Mouse (Mus musculus): ENCODE measurements around the gene Cacna1c. TPM values are rescaled to one million over a fixed set of nuclear protein-coding genes. Genes with fewer than 3 reads are reported as not detected.

Gene Cacna1c
- polyA plus RNA-seq, 1 experiment from 2014 or later = 9.8 TPM

GRCm38 (mm10) chr6:119145109-119145508 lies 51.1 kb downstream of the Cacna1c start:
- Histone ChIP-seq H3K4me1 (ENCODE audit: control insufficient read depth, insufficient read depth, low read length) (no peaks in the 10 kb centered on the region), H3K4me3 (ENCODE audit: low read depth, low read length) (no peak overlapping the region), H3K27me3 (ENCODE audit: control insufficient read depth, insufficient read depth, low read length) (no peaks in the 10 kb centered on the region), H3K9me3 (ENCODE audit: control insufficient read depth, low read depth, low read length) (no peaks in the 10 kb centered on the region), H3K36me3 (ENCODE audit: control insufficient read depth, insufficient read depth, low read length) (no peaks in the 10 kb centered on the region), H3K27ac (ENCODE audit: low read length) (no peak overlapping the region), H3K4me2 (replicated peaks; ENCODE audit: low read depth, low read length) (no peak overlapping the region), H3K9ac (replicated peaks; ENCODE audit: low read depth, low read length) (no peak overlapping the region)
- 24% methylated on average over 4 of the region's 4 CpGs for WGBS
- ATAC-seq (ENCODE audit: insufficient number of reproducible peaks, insufficient read depth, low FRiP score, low read depth) = no peak

GRCm38 (mm10) chr6:119139561-119139960 lies 56.7 kb downstream of the Cacna1c start:
- H3K9me3 ChIP-seq (ENCODE audit: control insufficient read depth, low read depth, low read length) = no peaks in the 10 kb centered on the region
- ATAC-seq (ENCODE audit: insufficient number of reproducible peaks, insufficient read depth, low FRiP score, low read depth) = no peak
- no peak overlapping the region for H3K9ac ChIP-seq (replicated peaks; ENCODE audit: low read depth, low read length)
- WGBS = 15% methylated on average over 7 of the region's 7 CpGs
- H3K4me1 ChIP-seq (ENCODE audit: control insufficient read depth, insufficient read depth, low read length) = no peaks in the 10 kb centered on the region
- no peak overlapping the region for H3K27ac ChIP-seq (ENCODE audit: low read length)
- H3K27me3 ChIP-seq (ENCODE audit: control insufficient read depth, insufficient read depth, low read length) = no peaks in the 10 kb centered on the region
- H3K36me3 ChIP-seq (ENCODE audit: control insufficient read depth, insufficient read depth, low read length) = no peaks in the 10 kb centered on the region
- H3K4me2 ChIP-seq (replicated peaks; ENCODE audit: low read depth, low read length) = no peak overlapping the region
- no peak overlapping the region for H3K4me3 ChIP-seq (ENCODE audit: low read depth, low read length)

GRCm38 (mm10) chr6:119137768-119138167 lies 58.5 kb downstream of the Cacna1c start:
- no peak for ATAC-seq (ENCODE audit: insufficient number of reproducible peaks, insufficient read depth, low FRiP score, low read depth)

GRCm38 (mm10) chr6:119132863-119133262 lies 63.4 kb downstream of the Cacna1c start:
- no peak overlapping the region for H3K4me3 ChIP-seq (ENCODE audit: low read depth, low read length)
- no peak overlapping the region for H3K4me2 ChIP-seq (replicated peaks; ENCODE audit: low read depth, low read length)
- no peak overlapping the region for H3K9ac ChIP-seq (replicated peaks; ENCODE audit: low read depth, low read length)
- 89% methylated on average over 4 of the region's 4 CpGs for WGBS
- no peaks in the 10 kb centered on the region for H3K9me3 ChIP-seq (ENCODE audit: control insufficient read depth, low read depth, low read length)
- H3K36me3 ChIP-seq (ENCODE audit: control insufficient read depth, insufficient read depth, low read length) = no peaks in the 10 kb centered on the region
- H3K27me3 ChIP-seq (ENCODE audit: control insufficient read depth, insufficient read depth, low read length) = no peaks in the 10 kb centered on the region
- H3K4me1 ChIP-seq (ENCODE audit: control insufficient read depth, insufficient read depth, low read length) = no peaks in the 10 kb centered on the region
- no peak overlapping the region for H3K27ac ChIP-seq (ENCODE audit: low read length)
- no peak for ATAC-seq (ENCODE audit: insufficient number of reproducible peaks, insufficient read depth, low FRiP score, low read depth)

More at GRCm38 (mm10) chr6:119137768-119138167, 58.5 kb downstream of the Cacna1c start:
- Histone ChIP-seq H3K9ac (replicated peaks; ENCODE audit: low read depth, low read length) (no peak overlapping the region), H3K36me3 (ENCODE audit: control insufficient read depth, insufficient read depth, low read length) (no peaks in the 10 kb centered on the region), H3K27ac (ENCODE audit: low read length) (no peak overlapping the region), H3K9me3 (ENCODE audit: control insufficient read depth, low read depth, low read length) (no peaks in the 10 kb centered on the region), H3K4me3 (ENCODE audit: low read depth, low read length) (no peak overlapping the region), H3K4me1 (ENCODE audit: control insufficient read depth, insufficient read depth, low read length) (no peaks in the 10 kb centered on the region), H3K27me3 (ENCODE audit: control insufficient read depth, insufficient read depth, low read length) (no peaks in the 10 kb centered on the region), H3K4me2 (replicated peaks; ENCODE audit: low read depth, low read length) (no peak overlapping the region)
- 82% methylated on average over 10 of the region's 10 CpGs for WGBS

- H3K4me1 ChIP-seq (ENCODE audit: control insufficient read depth, insufficient read depth, low read length) = no peaks in the 10 kb centered on the region
- H3K36me3 ChIP-seq (ENCODE audit: control insufficient read depth, insufficient read depth, low read length) = no peaks in the 10 kb centered on the region
- H3K27ac ChIP-seq (ENCODE audit: low read length) = no peak overlapping the region
- no peak overlapping the region for H3K4me3 ChIP-seq (ENCODE audit: low read depth, low read length)
- H3K9me3 ChIP-seq (ENCODE audit: control insufficient read depth, low read depth, low read length) = no peaks in the 10 kb centered on the region
- WGBS = 78% methylated on average over 8 of the region's 8 CpGs
- no peak overlapping the region for H3K4me2 ChIP-seq (replicated peaks; ENCODE audit: low read depth, low read length)
- H3K9ac ChIP-seq (replicated peaks; ENCODE audit: low read depth, low read length) = no peak overlapping the region
- H3K27me3 ChIP-seq (ENCODE audit: control insufficient read depth, insufficient read depth, low read length) = no peaks in the 10 kb centered on the region
- ATAC-seq (ENCODE audit: insufficient number of reproducible peaks, insufficient read depth, low FRiP score, low read depth) = no peak
Measured at GRCm38 (mm10) chr6:119132111-119132735, 64.0 kb downstream of the Cacna1c start.

- no peak overlapping the region for H3K4me3 ChIP-seq (ENCODE audit: low read depth, low read length)
- peaks cover 3% of the 10 kb centered on the region; the same call in 1 of the 2 replicates for H3K9me3 ChIP-seq (ENCODE audit: control insufficient read depth, low read depth, low read length)
- H3K9ac ChIP-seq (replicated peaks; ENCODE audit: low read depth, low read length) = no peak overlapping the region
- H3K27me3 ChIP-seq (ENCODE audit: control insufficient read depth, insufficient read depth, low read length) = no peaks in the 10 kb centered on the region
- no peaks in the 10 kb centered on the region for H3K4me1 ChIP-seq (ENCODE audit: control insufficient read depth, insufficient read depth, low read length)
- ATAC-seq (ENCODE audit: insufficient number of reproducible peaks, insufficient read depth, low FRiP score, low read depth) = no peak
- no peak overlapping the region for H3K4me2 ChIP-seq (replicated peaks; ENCODE audit: low read depth, low read length)
- whole genome bisulfite sequencing = 78% methylated on average over 5 of the region's 5 CpGs
- no peaks in the 10 kb centered on the region for H3K36me3 ChIP-seq (ENCODE audit: control insufficient read depth, insufficient read depth, low read length)
- H3K27ac ChIP-seq (ENCODE audit: low read length) = no peak overlapping the region
Measured at GRCm38 (mm10) chr6:119129664-119130063, 66.6 kb downstream of the Cacna1c start.

- Histone ChIP-seq H3K36me3 (ENCODE audit: control insufficient read depth, insufficient read depth, low read length) (no peaks in the 10 kb centered on the region), H3K27me3 (ENCODE audit: control insufficient read depth, insufficient read depth, low read length) (no peaks in the 10 kb centered on the region), H3K9me3 (ENCODE audit: control insufficient read depth, low read depth, low read length) (peaks cover 4% of the 10 kb centered on the region; the same call in 1 of the 2 replicates), H3K9ac (replicated peaks; ENCODE audit: low read depth, low read length) (no peak overlapping the region), H3K4me1 (ENCODE audit: control insufficient read depth, insufficient read depth, low read length) (no peaks in the 10 kb centered on the region), H3K4me3 (ENCODE audit: low read depth, low read length) (no peak overlapping the region), H3K27ac (ENCODE audit: low read length) (no peak overlapping the region), H3K4me2 (replicated peaks; ENCODE audit: low read depth, low read length) (no peak overlapping the region)
- ATAC-seq (ENCODE audit: insufficient number of reproducible peaks, insufficient read depth, low FRiP score, low read depth) = no peak
- WGBS = 90% methylated on average over 8 of the region's 8 CpGs
Measured at GRCm38 (mm10) chr6:119128521-119128920, 67.7 kb downstream of the Cacna1c start.

- no peaks in the 10 kb centered on the region for H3K4me1 ChIP-seq (ENCODE audit: control insufficient read depth, insufficient read depth, low read length)
- no peaks in the 10 kb centered on the region for H3K27me3 ChIP-seq (ENCODE audit: control insufficient read depth, insufficient read depth, low read length)
Measured at GRCm38 (mm10) chr6:119128076-119128475, 68.1 kb downstream of the Cacna1c start.

GRCm38 (mm10) chr6:119126991-119127390 lies 69.2 kb downstream of the Cacna1c start:
- Histone ChIP-seq H3K36me3 (ENCODE audit: control insufficient read depth, insufficient read depth, low read length) (no peaks in the 10 kb centered on the region), H3K9ac (replicated peaks; ENCODE audit: low read depth, low read length) (no peak overlapping the region), H3K4me3 (ENCODE audit: low read depth, low read length) (no peak overlapping the region), H3K27ac (ENCODE audit: low read length) (no peak overlapping the region), H3K4me2 (replicated peaks; ENCODE audit: low read depth, low read length) (no peak overlapping the region), H3K4me1 (ENCODE audit: control insufficient read depth, insufficient read depth, low read length) (no peaks in the 10 kb centered on the region), H3K9me3 (ENCODE audit: control insufficient read depth, low read depth, low read length) (peaks cover 4% of the 10 kb centered on the region; the same call in 1 of the 2 replicates), H3K27me3 (ENCODE audit: control insufficient read depth, insufficient read depth, low read length) (no peaks in the 10 kb centered on the region)
- ATAC-seq (ENCODE audit: insufficient number of reproducible peaks, insufficient read depth, low FRiP score, low read depth) = no peak
- WGBS = 90% methylated on average over 3 of the region's 3 CpGs

More at GRCm38 (mm10) chr6:119128076-119128475, 68.1 kb downstream of the Cacna1c start:
- peaks cover 4% of the 10 kb centered on the region; the same call in 1 of the 2 replicates for H3K9me3 ChIP-seq (ENCODE audit: control insufficient read depth, low read depth, low read length)
- WGBS = 74% methylated on average over 1 of the region's 1 CpGs
- no peaks in the 10 kb centered on the region for H3K36me3 ChIP-seq (ENCODE audit: control insufficient read depth, insufficient read depth, low read length)
- no peak overlapping the region for H3K4me3 ChIP-seq (ENCODE audit: low read depth, low read length)
- H3K27ac ChIP-seq (ENCODE audit: low read length) = no peak overlapping the region
- no peak overlapping the region for H3K4me2 ChIP-seq (replicated peaks; ENCODE audit: low read depth, low read length)
- ATAC-seq (ENCODE audit: insufficient number of reproducible peaks, insufficient read depth, low FRiP score, low read depth) = no peak
- no peak overlapping the region for H3K9ac ChIP-seq (replicated peaks; ENCODE audit: low read depth, low read length)

Data from stomach, embryonic 14.5 days (tissue).